Mouse (Mus musculus) lung, postnatal 4 days (tissue): ENCODE data around the gene Ksr1.
A peak's percentile ranks its signal among the peaks of the same experiment; 100 is the strongest.
"Not testable (repeated sequence)": the region's sequence is repeated elsewhere in the genome, so short reads cannot be mapped to it uniquely, and the experiment has no call there.

Experiments
- DNase-seq, 2 experiments: peaks; one replicate each; pipeline ENCODE4 v3.0.0; 2021

Gene Ksr1

DNA sequence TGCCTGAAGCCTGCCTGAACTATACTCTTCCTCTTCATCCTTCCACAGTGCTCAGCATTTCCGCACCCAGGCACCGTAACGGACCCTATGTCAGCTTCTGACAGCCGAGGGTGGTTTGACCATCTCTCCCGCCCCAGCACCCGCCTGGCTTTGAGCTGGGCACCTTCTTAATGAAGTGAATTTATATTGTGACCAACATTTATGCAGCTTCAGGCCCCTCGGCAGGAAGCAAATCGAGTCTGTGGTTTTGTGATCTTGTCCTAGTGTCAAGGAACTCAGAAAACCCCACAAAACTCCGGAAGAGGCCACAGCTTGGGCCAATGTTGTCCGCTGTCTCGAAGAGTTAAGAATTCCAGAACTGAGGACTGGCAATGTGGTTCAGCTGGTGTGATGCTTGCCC lies 112.6 kb downstream of the Ksr1 start:
- no peak for DNase-seq

DNA sequence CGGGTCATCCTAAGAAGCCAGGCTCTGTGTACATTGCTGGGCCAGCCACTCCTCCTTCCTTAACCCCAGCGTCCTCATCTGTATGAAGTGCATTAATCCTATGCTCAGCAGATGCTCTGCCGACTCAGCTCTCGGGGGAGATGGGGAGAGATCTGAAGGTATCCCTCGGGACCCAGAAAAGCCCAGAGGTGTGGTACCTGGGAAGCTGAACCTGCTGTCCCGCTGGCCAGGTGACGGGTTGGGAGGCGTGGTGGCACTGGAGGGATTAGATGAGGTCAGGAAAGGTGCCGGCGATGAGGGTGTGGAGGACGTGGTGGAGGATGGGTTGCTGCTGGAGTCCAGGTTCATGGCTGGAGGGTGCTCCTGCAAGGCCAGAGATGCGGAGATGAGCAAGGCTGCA lies 113.2 kb downstream of the Ksr1 start:
- DNase-seq, result no peak

DNA sequence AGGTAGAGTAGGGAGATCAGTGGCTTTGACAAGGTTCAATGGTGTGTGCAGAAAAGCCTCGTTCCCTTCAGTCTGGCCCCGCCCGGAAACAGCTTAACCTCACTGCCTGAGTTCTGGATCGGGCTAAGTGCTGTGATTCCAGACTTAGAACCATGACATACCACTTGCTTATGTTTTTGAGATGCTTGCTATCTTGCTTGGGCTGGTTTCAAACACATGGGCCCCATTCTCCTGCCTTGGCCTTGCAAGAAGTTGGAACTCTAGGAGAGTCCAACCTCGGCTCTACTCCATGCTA lies 114.8 kb downstream of the Ksr1 start:
- no peak for DNase-seq

DNA sequence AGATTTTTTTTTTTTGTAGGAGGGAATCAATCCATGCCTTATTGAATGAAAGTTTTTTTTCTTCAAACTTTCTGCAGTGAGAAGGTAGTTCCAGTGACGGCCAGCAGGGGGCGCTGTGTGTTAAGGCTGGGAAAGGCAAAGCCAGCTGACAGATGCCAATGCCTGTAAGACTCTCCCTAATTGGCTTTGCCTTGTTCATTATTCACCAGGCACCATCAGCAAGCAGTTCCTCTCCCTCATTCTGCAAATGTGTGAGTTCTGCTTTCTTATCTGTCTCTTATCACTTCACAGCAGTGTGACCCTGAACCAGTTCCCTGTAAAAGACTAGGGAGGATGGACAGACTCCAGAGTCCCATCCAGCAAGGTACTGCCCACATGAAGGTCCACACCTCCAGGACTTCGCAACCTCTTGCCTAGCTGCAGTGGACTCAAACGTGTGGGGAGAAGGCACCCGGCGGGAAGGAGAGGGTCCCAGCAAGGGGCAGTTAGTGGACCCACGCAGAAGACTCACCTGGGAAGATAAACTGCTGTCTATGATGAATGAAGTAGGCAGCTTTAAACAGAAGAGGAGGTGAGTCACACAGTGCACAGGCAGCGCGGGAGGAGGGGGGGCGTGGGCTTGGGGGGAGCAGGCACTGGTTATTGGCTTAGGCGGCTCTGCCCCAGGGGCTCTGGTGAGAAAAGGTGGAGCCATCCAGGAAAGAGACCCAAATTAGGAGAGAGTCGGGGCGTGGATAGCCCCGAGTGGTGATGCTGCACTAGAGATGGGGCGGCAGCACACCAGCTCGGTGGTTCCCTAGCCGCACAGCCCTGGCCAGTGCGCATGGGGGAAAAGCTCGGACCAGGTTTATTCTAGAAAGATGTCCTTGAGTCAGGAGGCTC lies 115.4 kb downstream of the Ksr1 start:
- DNase-seq, result peak; percentile 72 to 89

GRCm38 (mm10) chr11:79023751-79024150 lies 122.5 kb downstream of the Ksr1 start:
- DNase-seq, result no peak

GRCm38 (mm10) chr11:79023342-79023741 lies 122.9 kb downstream of the Ksr1 start:
- DNase-seq, result peak; percentile 59 to 77

- no peak for DNase-seq
Measured at GRCm38 (mm10) chr11:79022836-79023235, 123.4 kb downstream of the Ksr1 start.

GRCm38 (mm10) chr11:79020535-79021045 lies 125.6 kb downstream of the Ksr1 start:
- DNase-seq, result no peak

DNA sequence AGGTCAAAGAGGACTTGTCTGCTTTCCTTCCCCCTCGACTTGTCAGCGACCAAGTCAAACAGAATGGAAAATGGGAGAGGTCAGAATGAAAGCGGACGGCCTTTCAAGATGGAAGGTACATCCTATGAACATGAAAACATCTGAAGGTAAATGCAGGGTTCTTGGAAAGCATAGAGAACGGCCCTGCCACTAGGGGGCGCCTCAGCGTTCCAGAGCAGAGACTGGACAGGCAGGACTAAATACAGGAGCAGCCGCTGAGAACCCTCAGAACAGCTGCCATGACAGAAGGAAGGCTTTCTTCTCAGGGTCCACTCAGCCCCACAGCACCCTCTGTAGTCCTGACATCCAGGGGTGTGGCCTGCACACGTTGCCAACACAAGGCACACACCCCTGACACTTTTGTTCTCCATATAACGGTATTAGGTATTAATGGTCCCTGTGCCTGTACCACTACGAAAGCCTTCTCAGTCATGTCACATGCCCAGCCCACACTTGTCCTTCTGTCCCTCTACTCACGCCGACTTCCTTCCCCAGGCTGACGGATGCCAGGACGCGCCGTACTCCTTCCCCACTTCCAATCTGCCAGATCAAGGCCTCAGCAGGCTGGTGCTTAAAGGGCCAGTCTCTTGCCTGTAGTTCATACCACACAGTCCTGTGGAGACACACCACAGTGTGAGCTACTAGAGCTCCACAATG lies 126.2 kb downstream of the Ksr1 start:
- peak in 1 of 2 experiments; percentile 63 for DNase-seq

DNA sequence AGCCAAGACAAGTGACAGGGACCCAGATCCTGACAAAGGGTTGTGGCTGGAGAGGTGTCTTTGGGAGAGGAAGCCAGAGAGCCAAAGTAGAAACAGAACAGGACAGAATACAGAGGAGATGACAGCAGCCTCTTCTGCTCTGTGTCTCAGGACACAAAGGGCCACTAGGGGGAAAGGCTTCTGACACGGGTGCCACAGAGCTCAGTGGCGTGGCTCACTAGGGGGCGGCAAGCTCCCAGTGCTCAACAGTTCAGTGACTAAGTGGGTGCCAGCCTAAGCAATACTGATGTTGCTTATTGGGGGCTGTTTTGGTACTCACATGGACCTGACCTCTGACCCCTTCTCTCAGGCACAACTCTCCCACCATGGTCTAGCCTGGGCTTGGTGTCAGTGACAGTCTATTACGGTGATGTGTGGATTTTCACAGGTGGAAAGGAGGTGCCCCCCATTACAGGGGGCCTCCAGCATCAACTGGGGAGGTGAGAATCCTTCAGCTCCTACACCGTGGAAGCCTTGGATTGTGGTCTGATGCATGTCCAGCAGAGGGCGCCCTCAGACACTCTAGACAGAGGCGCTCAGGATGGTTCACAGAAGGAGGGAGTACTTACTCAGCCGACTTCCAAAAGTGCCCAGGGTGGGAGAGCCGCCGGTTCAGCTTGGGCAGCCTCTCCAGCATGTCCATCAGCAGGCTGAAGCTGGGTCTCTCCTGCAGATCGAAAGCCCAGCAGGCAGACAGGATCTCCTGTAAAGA lies 127.1 kb downstream of the Ksr1 start:
- DNase-seq, result peak; percentile 73 to 85

- DNase-seq, result peak in 1 of 2 experiments; percentile 21
Measured at GRCm38 (mm10) chr11:79017161-79017606, 129.0 kb downstream of the Ksr1 start.

GRCm38 (mm10) chr11:79016236-79016635 lies 130.0 kb downstream of the Ksr1 start:
- DNase-seq, result peak in 1 of 2 experiments; percentile 21

- peak in 1 of 2 experiments; percentile 19 for DNase-seq
Measured at GRCm38 (mm10) chr11:79015660-79016215, 130.5 kb downstream of the Ksr1 start.

DNA sequence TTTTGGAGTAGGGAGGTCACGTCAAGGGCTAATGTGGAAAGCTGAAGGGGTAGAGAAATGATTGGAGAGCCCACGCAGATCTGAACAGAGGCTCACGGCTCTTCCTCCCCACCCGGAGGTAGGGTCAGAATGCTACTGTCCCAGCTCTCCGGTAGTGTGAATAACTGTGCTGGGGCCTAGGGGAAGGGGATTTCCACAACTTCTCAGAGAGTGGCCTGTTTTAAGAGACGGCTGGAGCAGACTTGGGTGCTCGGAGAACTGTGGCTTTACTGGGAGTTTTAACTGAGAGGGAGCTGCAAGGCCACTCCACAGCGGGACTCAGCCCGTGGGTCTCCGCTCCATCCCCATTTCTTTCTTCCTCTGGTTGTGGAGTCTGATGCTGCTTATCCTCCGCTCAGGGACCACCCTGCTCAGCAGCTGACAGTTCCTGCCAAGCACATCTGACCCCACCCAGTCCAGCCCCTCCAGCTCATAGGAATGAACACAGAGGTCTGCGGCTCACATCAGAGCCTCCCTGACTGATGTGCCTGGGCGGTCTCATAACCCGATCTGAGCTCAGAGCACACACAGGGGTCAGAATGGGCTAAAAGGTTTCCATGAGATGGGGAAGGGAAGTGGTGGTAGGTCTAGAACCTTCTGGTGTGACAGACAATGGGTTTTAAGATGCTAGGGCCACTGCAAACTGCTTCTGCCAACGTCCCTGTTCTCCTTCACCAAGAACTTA lies 131.4 kb downstream of the Ksr1 start:
- DNase-seq, result peak in 1 of 2 experiments; percentile 19

GRCm38 (mm10) chr11:79013806-79014205 lies 132.4 kb downstream of the Ksr1 start:
- DNase-seq, result peak in 1 of 2 experiments; percentile 25

GRCm38 (mm10) chr11:79013056-79013455 lies 133.2 kb downstream of the Ksr1 start:
- no peak for DNase-seq

DNA sequence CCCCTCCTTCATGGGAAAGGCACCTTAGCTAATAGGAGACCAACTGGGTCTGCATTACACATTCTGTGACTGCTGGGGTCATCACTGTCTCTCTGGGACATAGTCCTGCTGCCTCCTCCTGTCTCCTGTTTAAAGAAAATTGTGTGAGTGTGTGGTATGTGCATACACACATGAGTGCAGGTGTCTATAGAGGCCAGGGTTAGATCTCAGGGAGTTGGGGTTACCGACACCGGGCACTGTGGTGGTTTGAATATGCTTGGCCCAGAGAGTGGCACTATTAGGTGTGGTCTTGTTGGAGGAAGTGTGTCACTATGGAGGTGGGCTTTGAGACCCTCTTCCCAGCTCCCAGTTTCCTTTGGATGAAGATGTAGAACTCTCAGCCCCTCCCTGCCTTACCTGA lies 133.7 kb downstream of the Ksr1 start:
- DNase-seq, result no peak

GRCm38 (mm10) chr11:79008891-79009290 lies 137.3 kb downstream of the Ksr1 start:
- no peak for DNase-seq

GRCm38 (mm10) chr11:79008007-79008775 lies 138.0 kb downstream of the Ksr1 start:
- DNase-seq, result no peak

GRCm38 (mm10) chr11:79007356-79007755 lies 138.9 kb downstream of the Ksr1 start:
- DNase-seq, result not testable (repeated sequence)

GRCm38 (mm10) chr11:79006417-79006816 lies 139.8 kb downstream of the Ksr1 start:
- no peak for DNase-seq
